Mouse (Mus musculus) neural tube, embryonic 12.5 days (tissue): ENCODE data around the gene Aldh5a1. TPM values are rescaled to one million over a fixed set of nuclear protein-coding genes. Genes with fewer than 3 reads are reported as not detected.
"Not testable (repeated sequence)": the region's sequence is repeated elsewhere in the genome, so short reads cannot be mapped to it uniquely, and the experiment has no call there.

ENCODE experiments used
- ATAC-seq: fragments of 200-750 bp; cut with Nextera tagmentation; 2 replicates; pipeline ENCODE4 v1.8.0; 2017; ENCODE audit warnings: low read depth, mild to moderate bottlenecking, moderate TSS enrichment, moderate library complexity; ENCODE audit not compliant: low FRiP score
- H3K27ac ChIP-seq: fragments of 300-500 bp; sonication (generic); 2 replicates; pipeline ENCODE4 v1.5.1; 2016
- H3K27me3 ChIP-seq: fragments of 300-500 bp; sonication (generic); replicated peaks from 2 replicates; pipeline ENCODE4 v1.6.1; 2016; ENCODE audit warnings: mild to moderate bottlenecking
- H3K36me3 ChIP-seq: fragments of 300-500 bp; sonication (generic); 2 replicates; pipeline ENCODE4 v1.6.1; 2016; ENCODE audit warnings: mild to moderate bottlenecking
- H3K4me1 ChIP-seq: fragments of 300-500 bp; sonication (generic); 2 replicates; pipeline ENCODE4 v1.6.1; 2016
- H3K4me2 ChIP-seq: fragments of 300-500 bp; sonication (generic); replicated peaks from 2 replicates; pipeline ENCODE4 v1.6.1; 2016; ENCODE audit warnings: mild to moderate bottlenecking
- H3K4me3 ChIP-seq: fragments of 300-500 bp; sonication (generic); 2 replicates; pipeline ENCODE4 v1.5.1; 2016
- H3K9ac ChIP-seq: fragments of 300-500 bp; sonication (generic); 2 replicates; pipeline ENCODE4 v1.6.1; 2016; ENCODE audit warnings: mild to moderate bottlenecking
- H3K9me3 ChIP-seq: fragments of 300-500 bp; sonication (generic); 2 replicates; pipeline ENCODE4 v1.6.1; 2016; ENCODE audit warnings: mild to moderate bottlenecking
- WGBS: fragments of 180-500 bp; shearing (Covaris S2); methylation state at CpG from one replicate; pipeline ENCODE4 v1.1.7; 2016; 5-methylcytosine and 5-hydroxymethylcytosine counted together
- polyA plus RNA-seq: library from polyadenylated mRNA; unstranded; fragments of >200 nt; fragmentation: Nextera tagmentation; extraction: Ambion mirVana; gene quantifications from 2 replicates; pipeline ENCODE4 v1.2.1, GENCODE M21; 2016

The Aldh5a1 gene
- polyA plus RNA-seq, result 8.0 and 9.1 TPM in 2 replicates

- no peaks in the 10 kb centered on the region for H3K9me3 ChIP-seq
- H3K9ac ChIP-seq, result peak within 1 kb of the TSS; percentile 83
- H3K4me2 ChIP-seq, result peak within 1 kb of the TSS; percentile 91
- H3K36me3 ChIP-seq, result no peaks in the 10 kb centered on the region
- peak within 1 kb of the TSS; percentile 46; the same call in 1 of the 2 replicates for H3K27ac ChIP-seq
- under 1% methylated on average over 75 of the region's 75 CpGs for WGBS
- peaks cover 6% of the 10 kb centered on the region; the same call in 1 of the 2 replicates for H3K4me1 ChIP-seq
- H3K4me3 ChIP-seq, result peak within 1 kb of the TSS; percentile 84
- H3K27me3 ChIP-seq, result no peaks in the 10 kb centered on the region
- peak; percentile 86 for ATAC-seq
Measured at GRCm38 (mm10) chr13:24937108-24937838, at the start of gene Aldh5a1. Aldh5a1 (minus strand) TSS chr13:24937661.

GRCm38 (mm10) chr13:24985435-24985834 is 48.0 kb upstream of the Aldh5a1 start:
- 63% methylated on average over 2 of the region's 2 CpGs for WGBS
- Histone ChIP-seq H3K27me3 (no peaks in the 10 kb centered on the region), H3K27ac (no peak overlapping the region), H3K4me3 (no peak overlapping the region), H3K9me3 (no peaks in the 10 kb centered on the region), H3K4me2 (no peak overlapping the region), H3K36me3 (peaks cover 8% of the 10 kb centered on the region), H3K9ac (no peak overlapping the region), H3K4me1 (no peaks in the 10 kb centered on the region)
- ATAC-seq, result no peak

GRCm38 (mm10) chr13:24981031-24981430 is 43.6 kb upstream of the Aldh5a1 start:
- ATAC-seq, result no peak
- Histone ChIP-seq H3K27ac (no peak overlapping the region), H3K4me1 (no peaks in the 10 kb centered on the region), H3K9me3 (no peaks in the 10 kb centered on the region), H3K4me2 (no peak overlapping the region), H3K4me3 (no peak overlapping the region), H3K27me3 (no peaks in the 10 kb centered on the region), H3K36me3 (no peaks in the 10 kb centered on the region; the same call in 1 of the 2 replicates), H3K9ac (no peak overlapping the region)
- 89% methylated on average over 6 of the region's 6 CpGs for WGBS

GRCm38 (mm10) chr13:24977820-24978342 is 40.4 kb upstream of the Aldh5a1 start:
- H3K4me2 ChIP-seq, result no peak overlapping the region
- no peak for ATAC-seq
- no peaks in the 10 kb centered on the region for H3K27me3 ChIP-seq
- H3K9ac ChIP-seq, result no peak overlapping the region
- H3K36me3 ChIP-seq, result no peaks in the 10 kb centered on the region
- H3K4me3 ChIP-seq, result no peak overlapping the region
- WGBS, result 88% methylated on average over 5 of the region's 5 CpGs
- no peaks in the 10 kb centered on the region for H3K9me3 ChIP-seq
- H3K27ac ChIP-seq, result no peak overlapping the region
- no peaks in the 10 kb centered on the region for H3K4me1 ChIP-seq

- H3K4me1 ChIP-seq, result no peaks in the 10 kb centered on the region
- ATAC-seq, result no peak
- H3K4me2 ChIP-seq, result no peak overlapping the region
- H3K27ac ChIP-seq, result no peak overlapping the region
- 64% methylated on average over 4 of the region's 4 CpGs for WGBS
- no peak overlapping the region for H3K4me3 ChIP-seq
- no peaks in the 10 kb centered on the region for H3K27me3 ChIP-seq
- H3K9ac ChIP-seq, result no peak overlapping the region
- H3K9me3 ChIP-seq, result no peaks in the 10 kb centered on the region
- H3K36me3 ChIP-seq, result no peaks in the 10 kb centered on the region
Measured at GRCm38 (mm10) chr13:24976384-24976783, 38.9 kb upstream of the Aldh5a1 start.

GRCm38 (mm10) chr13:24971776-24972175 is 34.3 kb upstream of the Aldh5a1 start:
- not testable (repeated sequence) for H3K36me3 ChIP-seq, H3K4me1 ChIP-seq, ATAC-seq, H3K27ac ChIP-seq, H3K4me2 ChIP-seq, H3K27me3 ChIP-seq, H3K9me3 ChIP-seq, H3K9ac ChIP-seq, H3K4me3 ChIP-seq
- 92% methylated on average over 3 of the region's 3 CpGs for WGBS

GRCm38 (mm10) chr13:24965846-24966201 is 28.4 kb upstream of the Aldh5a1 start:
- Histone ChIP-seq H3K9me3 (no peaks in the 10 kb centered on the region), H3K4me3 (peak overlapping the region; percentile 16), H3K27ac (no peak overlapping the region), H3K4me2 (peak overlapping the region; percentile 48), H3K9ac (no peak overlapping the region), H3K36me3 (no peaks in the 10 kb centered on the region), H3K4me1 (0 out of 2 replicates have a peak, but pooled peaks cover 4% of the 10 kb centered on the region), H3K27me3 (no peaks in the 10 kb centered on the region)
- ATAC-seq, result no peak
- WGBS, result 42% methylated on average over 5 of the region's 5 CpGs

- Histone ChIP-seq H3K27ac (no peak overlapping the region), H3K36me3 (no peaks in the 10 kb centered on the region), H3K4me3 (peak overlapping the region; percentile 16), H3K4me2 (peak overlapping the region; percentile 48), H3K4me1 (0 out of 2 replicates have a peak, but pooled peaks cover 4% of the 10 kb centered on the region), H3K9ac (no peak overlapping the region), H3K27me3 (no peaks in the 10 kb centered on the region), H3K9me3 (no peaks in the 10 kb centered on the region)
- 26% methylated on average over 15 of the region's 15 CpGs for WGBS
- ATAC-seq, result no peak
Measured at GRCm38 (mm10) chr13:24965130-24965845, 27.8 kb upstream of the Aldh5a1 start.

- H3K27ac ChIP-seq, result no peak overlapping the region
- H3K4me2 ChIP-seq, result no peak overlapping the region
- H3K27me3 ChIP-seq, result no peaks in the 10 kb centered on the region
- 0 out of 2 replicates have a peak, but pooled peaks cover 4% of the 10 kb centered on the region for H3K4me1 ChIP-seq
- ATAC-seq, result no peak
- no peak overlapping the region for H3K9ac ChIP-seq
- no peaks in the 10 kb centered on the region for H3K36me3 ChIP-seq
- H3K9me3 ChIP-seq, result no peaks in the 10 kb centered on the region
- no peak overlapping the region for H3K4me3 ChIP-seq
- 88% methylated on average over 8 of the region's 8 CpGs for WGBS
Measured at GRCm38 (mm10) chr13:24962119-24962518, 24.7 kb upstream of the Aldh5a1 start.

GRCm38 (mm10) chr13:24960084-24960483 is 22.6 kb upstream of the Aldh5a1 start:
- H3K4me2 ChIP-seq, result no peak overlapping the region
- no peaks in the 10 kb centered on the region for H3K9me3 ChIP-seq
- H3K27me3 ChIP-seq, result no peaks in the 10 kb centered on the region
- H3K36me3 ChIP-seq, result no peaks in the 10 kb centered on the region
- WGBS, result 79% methylated on average over 3 of the region's 3 CpGs
- H3K4me3 ChIP-seq, result no peak overlapping the region
- H3K27ac ChIP-seq, result no peak overlapping the region
- ATAC-seq, result no peak
- H3K9ac ChIP-seq, result no peak overlapping the region
- H3K4me1 ChIP-seq, result 0 out of 2 replicates have a peak, but pooled peaks cover under 1% of the 10 kb centered on the region

GRCm38 (mm10) chr13:24958671-24959070 is 21.2 kb upstream of the Aldh5a1 start:
- H3K27me3 ChIP-seq, result no peaks in the 10 kb centered on the region
- no peaks in the 10 kb centered on the region for H3K9me3 ChIP-seq
- no peak for ATAC-seq
- no peak overlapping the region for H3K9ac ChIP-seq
- H3K27ac ChIP-seq, result no peak overlapping the region
- no peaks in the 10 kb centered on the region for H3K4me1 ChIP-seq
- H3K4me2 ChIP-seq, result no peak overlapping the region
- no peaks in the 10 kb centered on the region for H3K36me3 ChIP-seq
- no peak overlapping the region for H3K4me3 ChIP-seq
- WGBS, result 92% methylated on average over 11 of the region's 11 CpGs

- Histone ChIP-seq H3K27ac (no peak overlapping the region), H3K9ac (no peak overlapping the region), H3K27me3 (no peaks in the 10 kb centered on the region), H3K36me3 (no peaks in the 10 kb centered on the region), H3K9me3 (no peaks in the 10 kb centered on the region), H3K4me3 (no peak overlapping the region), H3K4me2 (no peak overlapping the region), H3K4me1 (no peaks in the 10 kb centered on the region)
- ATAC-seq, result no peak
- 17% methylated on average over 10 of the region's 10 CpGs for WGBS
Measured at GRCm38 (mm10) chr13:24955500-24955899, 18.0 kb upstream of the Aldh5a1 start.
